Mouse (Mus musculus): Measurements from ENCODE around the gene Rpn2.

The Rpn2 gene

DNA sequence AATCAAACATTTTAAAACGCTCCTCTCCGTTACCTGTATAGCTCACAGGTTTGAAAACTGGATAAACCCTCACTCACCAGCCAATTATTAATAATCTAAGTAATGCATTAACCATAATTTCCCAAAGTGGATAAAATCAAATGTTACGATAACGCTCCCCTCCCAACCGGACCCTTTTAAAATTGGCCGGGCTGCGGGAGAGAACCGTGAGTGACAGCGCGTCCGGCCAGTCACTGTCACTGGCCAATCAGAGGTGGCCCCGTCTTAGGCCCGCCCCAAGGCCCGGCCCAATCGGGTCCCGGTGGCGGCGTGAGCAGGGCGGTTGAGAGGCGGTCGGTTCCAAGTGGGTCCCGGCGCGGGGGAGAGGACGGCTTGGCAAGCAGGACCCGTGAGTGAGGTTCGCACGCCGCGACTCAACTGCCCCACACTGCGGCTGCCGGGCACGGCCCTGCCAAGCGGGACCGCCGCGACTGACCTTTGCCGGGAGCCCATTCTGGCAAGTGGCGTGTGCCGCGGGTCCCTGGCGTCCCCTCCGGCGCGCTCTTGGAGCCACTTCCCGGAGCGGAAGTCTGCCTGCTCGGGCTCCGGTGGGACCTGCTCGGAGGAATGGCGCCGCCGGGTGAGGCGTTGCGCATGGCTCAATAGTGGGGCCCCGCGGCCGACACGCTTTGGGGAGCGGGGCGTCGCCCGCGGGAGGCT lies at the start of gene Rpn2:
TSS of gene Rpn2 (plus strand) at position 301 of the 699 bp plus-strand sequence.
- peak; percentile 83 for DNase-seq (ENCODE audit: low read depth, low spot score)

DNA sequence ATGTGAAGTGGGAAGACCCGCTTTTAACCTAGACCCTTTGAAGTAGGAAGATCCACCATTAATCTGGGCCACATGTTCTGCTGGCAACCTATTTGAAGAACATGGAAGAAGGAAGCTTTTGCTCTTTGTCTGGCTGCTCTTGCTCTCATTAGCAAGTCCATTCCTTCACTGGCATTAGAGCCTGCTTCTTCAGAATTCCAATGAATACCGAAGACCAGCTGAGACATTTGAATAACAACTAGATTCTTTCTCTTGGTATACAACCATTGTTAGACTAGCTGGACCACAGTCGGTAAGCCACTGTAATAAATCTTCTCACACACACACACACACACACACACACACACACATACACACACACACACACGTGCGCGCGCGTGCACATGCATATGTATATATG lies 42.9 kb upstream of the Rpn2 start:
- DNase-seq (ENCODE audit: low read depth, low spot score): no peak

DNA sequence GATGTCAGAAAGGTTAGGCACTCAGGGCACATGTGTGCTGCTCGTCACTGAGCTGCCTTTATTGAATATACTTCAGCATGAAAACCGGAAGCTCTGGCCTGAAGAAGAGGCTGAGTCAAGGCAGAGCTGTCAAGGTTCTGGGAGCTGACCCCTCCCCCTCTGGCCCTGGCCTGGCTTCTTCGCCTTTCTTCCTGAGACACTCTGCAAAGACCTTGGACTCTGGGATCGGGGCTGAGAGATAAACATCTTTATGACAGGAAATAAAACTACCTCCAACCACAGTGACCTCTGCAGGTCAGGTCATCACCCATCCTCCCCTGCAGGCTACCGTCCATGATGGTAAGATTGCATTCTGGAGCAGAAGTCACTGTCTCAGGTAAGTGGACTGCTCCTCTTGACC lies 33.8 kb upstream of the Rpn2 start:
- DNase-seq (ENCODE audit: low read depth, low spot score): no peak

- DNase-seq (ENCODE audit: low read depth, low spot score): no peak
Measured at GRCm38 (mm10) chr2:157245603-157246002, 33.2 kb upstream of the Rpn2 start.

DNA sequence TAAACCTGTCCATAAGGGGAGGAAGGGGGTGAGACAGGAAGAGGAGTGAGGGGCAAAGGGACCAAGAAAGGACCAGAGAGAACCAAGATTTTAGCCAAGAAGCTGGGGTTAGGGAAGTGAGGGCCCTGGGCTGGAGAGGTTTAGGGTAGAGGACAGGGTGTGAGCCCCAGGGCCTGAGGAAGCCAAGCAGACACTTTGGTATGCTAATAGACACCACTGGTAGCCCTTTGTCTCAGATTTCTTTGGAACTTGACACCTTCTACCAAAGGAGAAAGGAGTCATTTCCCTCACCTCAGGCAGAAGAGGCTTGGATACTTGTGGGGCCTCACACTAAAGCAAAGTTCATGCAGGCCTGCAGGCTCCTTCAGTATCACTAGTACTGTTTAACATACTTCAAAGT lies 30.7 kb upstream of the Rpn2 start:
- DNase-seq (ENCODE audit: low read depth, low spot score): no peak

GRCm38 (mm10) chr2:157259720-157260119 lies 19.1 kb upstream of the Rpn2 start:
- no peak for DNase-seq (ENCODE audit: low read depth, low spot score)

DNA sequence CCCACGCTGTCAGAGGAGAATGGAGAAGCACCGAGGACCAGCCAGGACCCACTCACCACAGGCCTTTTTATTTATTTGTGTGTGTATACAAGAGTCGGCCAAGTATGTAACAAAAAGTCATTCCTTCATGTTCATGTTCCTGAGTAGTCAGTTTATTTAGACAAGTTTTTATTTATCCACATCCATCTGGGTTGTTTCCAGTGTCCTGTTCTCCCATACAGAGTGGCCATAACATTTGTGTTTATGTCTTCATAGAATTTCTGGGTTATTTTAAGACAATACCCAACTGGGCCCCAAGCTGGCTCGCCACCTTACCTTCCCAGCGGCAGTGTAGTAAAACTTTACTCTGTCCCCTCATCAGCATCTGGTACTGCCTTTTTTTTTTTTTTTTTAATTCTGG lies 16.9 kb upstream of the Rpn2 start:
- no peak for DNase-seq (ENCODE audit: low read depth, low spot score)

DNA sequence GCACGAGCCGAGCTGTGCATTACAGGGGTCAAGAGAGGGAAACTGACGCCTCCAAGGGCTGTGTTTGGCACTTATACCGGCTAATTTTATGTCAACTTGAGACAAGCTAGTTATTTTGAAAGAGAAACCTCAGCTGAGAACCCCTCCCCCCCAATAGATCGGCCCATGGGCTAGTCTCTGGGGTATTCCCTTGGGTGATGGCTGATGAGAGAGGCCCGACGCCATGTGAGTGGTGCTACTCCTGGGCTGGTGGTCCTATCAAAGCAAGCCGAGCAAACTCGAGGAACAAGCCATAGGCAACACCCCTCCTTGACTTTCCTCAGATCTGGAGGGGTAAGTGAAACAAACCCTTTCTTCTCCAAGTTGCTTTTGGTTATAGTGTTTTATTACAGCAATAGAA lies 16.3 kb upstream of the Rpn2 start:
- no peak for DNase-seq (ENCODE audit: low read depth, low spot score)

GRCm38 (mm10) chr2:157263101-157263500 lies 15.7 kb upstream of the Rpn2 start:
- no peak for DNase-seq (ENCODE audit: low read depth, low spot score)

DNA sequence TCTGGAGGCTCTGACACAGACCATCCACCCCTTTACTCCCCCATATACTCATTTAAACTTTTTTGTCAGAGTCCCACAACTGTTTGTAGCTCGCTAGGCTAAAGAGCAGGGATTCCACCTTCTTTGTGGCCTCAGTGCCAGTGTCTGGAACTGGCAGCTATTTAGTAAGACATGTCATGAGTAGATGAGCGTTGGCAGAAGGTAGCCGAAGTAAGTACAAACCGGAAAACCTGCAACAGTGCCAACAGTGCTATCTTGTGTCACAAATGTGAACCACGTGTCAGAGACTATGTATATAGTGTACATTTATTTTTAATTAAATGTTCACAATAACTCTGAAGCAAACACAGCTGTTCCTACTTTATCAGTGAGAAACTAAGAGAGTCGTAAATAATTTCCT lies 15.0 kb upstream of the Rpn2 start:
- DNase-seq (ENCODE audit: low read depth, low spot score): no peak

GRCm38 (mm10) chr2:157279416-157279800 lies 591 bp downstream of the Rpn2 start, which contains the start of gene Mroh8:
Gene Mroh8, minus strand, starts transcription at chr2:157279549.
- DNase-seq (ENCODE audit: low read depth, low spot score): peak; percentile 22

GRCm38 (mm10) chr2:157283321-157283720 lies 4.5 kb downstream of the Rpn2 start:
- no peak for DNase-seq (ENCODE audit: low read depth, low spot score)

DNA sequence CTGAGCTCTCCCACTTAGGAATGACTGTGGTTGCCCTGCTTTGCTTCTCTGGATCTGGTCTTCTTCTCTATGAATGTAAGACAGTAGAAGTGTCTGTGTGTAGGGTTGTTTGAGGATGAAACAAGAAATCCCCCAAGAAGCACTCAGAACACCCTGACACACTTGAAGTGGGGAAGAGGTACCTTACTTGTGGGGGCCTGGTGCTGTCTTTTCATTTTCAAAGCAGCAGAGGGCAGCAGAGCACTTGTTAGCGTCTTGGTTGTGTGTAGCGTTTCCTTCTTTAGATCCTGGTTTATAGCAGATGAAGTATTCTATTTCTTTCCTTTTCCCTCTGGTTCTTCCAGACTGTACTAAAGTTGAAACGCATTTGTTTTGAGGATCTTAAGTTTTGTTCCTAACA lies 8.7 kb downstream of the Rpn2 start:
- DNase-seq (ENCODE audit: low read depth, low spot score): peak; percentile 38

- no peak for DNase-seq (ENCODE audit: low read depth, low spot score)
Measured at GRCm38 (mm10) chr2:157288996-157289395, 10.2 kb downstream of the Rpn2 start.

GRCm38 (mm10) chr2:157292093-157292492 lies 13.3 kb downstream of the Rpn2 start:
- DNase-seq (ENCODE audit: low read depth, low spot score): peak; percentile 34

DNA sequence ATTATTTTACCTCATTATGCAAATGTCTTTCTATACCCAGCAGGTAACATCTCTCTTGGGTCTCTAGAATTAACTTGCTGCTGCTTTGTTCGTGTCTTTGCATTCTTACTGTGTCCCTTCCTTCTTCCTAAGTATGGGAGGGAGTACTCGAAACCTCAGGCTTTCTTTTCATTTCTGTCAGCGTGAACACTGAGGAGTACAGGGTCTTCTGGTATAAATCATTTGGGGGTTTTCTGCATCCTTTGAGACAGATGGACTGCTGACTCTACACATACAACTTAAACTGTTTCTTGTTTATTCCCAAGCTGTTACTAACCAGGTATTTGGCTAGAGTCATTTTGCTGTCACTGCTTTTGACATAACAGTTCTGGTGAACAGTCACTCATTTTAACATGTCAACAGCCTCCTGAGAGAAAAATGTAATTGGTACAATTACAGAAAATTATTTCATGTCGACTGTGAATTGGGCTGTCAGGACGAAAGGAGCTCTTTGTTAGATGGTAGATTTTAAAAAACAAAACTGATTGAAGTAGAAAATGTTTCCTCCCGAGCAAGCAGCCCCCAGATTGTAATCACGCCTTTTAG lies 17.4 kb downstream of the Rpn2 start:
- no peak for DNase-seq (ENCODE audit: low read depth, low spot score)

GRCm38 (mm10) chr2:157300051-157300450 lies 21.2 kb downstream of the Rpn2 start:
- DNase-seq (ENCODE audit: low read depth, low spot score): no peak

- DNase-seq (ENCODE audit: low read depth, low spot score): no peak
Measured at GRCm38 (mm10) chr2:157303096-157303495, 24.3 kb downstream of the Rpn2 start.

DNA sequence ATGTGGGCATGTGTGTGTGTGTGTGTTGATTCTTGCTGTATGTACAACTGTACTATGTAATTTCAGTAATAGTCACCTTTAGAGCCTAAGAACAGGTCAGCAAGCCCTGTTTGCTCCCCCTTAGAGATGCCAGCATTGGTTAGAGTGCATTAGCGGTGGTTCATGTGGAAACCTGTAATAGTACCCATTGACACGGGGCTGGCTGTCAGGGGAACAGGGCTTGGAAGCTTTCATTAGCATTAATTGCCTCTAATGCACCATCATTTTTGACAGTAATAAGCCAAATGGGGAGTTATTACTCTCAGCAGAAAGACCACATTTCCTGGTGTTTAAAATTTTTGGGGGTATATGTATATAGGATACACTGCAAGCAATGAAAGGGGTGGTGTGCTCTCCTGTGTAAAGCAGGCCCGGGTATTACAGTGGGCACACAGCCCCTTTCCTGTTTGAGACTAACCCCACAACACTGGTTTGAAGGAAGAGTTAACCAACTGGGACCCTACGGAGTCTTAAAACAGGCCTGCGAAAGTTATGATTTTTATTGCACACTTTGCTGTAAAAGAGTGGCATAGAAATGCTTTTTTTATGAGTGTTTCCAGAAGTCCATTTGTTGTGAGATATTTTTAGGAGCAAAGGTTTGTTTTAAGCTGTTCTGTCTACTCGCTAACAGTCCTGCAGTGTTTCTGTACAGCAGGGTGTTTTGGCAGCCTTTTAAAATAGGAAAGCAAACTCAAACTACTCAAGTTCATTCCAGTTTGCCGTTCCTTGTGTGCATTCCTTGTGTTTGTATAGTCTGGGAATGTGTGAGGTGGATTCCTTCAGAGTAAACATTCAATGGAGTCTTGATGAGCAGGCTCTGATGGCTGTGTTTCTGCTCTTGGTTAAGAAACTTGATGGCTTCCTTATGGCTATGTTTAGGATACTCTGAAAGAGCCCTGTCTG lies 27.5 kb downstream of the Rpn2 start:
- DNase-seq (ENCODE audit: low read depth, low spot score): no peak

GRCm38 (mm10) chr2:157307715-157308265 lies 29.0 kb downstream of the Rpn2 start:
- DNase-seq (ENCODE audit: low read depth, low spot score): no peak

DNA sequence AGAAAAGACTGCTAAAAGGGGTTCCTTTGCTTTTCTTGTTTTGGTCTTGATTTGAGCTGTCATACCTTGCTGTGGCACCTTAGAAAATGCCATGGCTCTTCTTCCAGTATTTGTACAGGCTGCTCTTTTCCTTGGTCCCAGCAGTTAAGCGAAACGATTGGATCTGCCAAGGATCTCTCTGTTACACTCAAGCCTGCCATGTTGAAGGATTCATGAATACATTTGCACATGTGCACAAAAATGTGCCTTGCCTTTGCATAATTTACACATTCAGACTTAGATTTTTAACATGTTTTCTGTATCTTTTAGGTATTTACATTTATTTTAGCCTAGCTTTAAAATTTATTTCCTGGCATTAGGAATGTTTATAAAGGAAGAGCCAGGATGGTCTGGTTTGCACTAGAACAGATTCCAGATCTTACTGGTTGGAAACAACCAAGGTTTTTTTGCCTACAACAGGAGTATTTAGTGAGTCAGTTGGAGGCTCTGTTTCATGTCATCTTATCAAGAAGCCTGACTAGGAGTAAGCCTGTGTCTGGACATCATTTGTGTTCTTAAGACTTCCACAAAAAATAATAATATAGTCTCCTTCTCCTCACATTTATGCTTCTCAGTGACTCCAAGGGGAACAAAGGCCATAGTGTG lies 29.6 kb downstream of the Rpn2 start:
- DNase-seq (ENCODE audit: low read depth, low spot score): no peak

- DNase-seq (ENCODE audit: low read depth, low spot score): no peak
Measured at GRCm38 (mm10) chr2:157309611-157310010, 30.8 kb downstream of the Rpn2 start.

Data from retina, adult 2 months (tissue).